Mouse (Mus musculus) liver, adult (tissue): ENCODE data around the gene Olfr355.

ENCODE experiments used
- GATA4 ChIP-seq: IDR thresholded peaks from 2 replicates; pipeline ENCODE4 v1.6.1; 2014; ENCODE audit warnings: mild to moderate bottlenecking, low read length; ENCODE audit not compliant: insufficient replicate concordance

Olfr355 gene

GRCm38 (mm10) chr2:36928797-36929196 lies at the start of gene Olfr355:
TSS of gene Olfr355 (minus strand) at chr2:36928897.
- no peak for TF ChIP-seq GATA4

GRCm38 (mm10) chr2:36936821-36937220 lies 8.1 kb upstream of the Olfr355 start, which contains the start of gene Olfr356:
TSS of gene Olfr356 (plus strand) at chr2:36937121.
- no peak for TF ChIP-seq GATA4

- TF ChIP-seq GATA4 = no peak
Observed at GRCm38 (mm10) chr2:36905380-36905779, 23.3 kb downstream of the Olfr355 start, which contains the start of gene Olfr354. TSS of gene Olfr354 (plus strand) at chr2:36905680.

GRCm38 (mm10) chr2:36897114-36897513 lies 31.6 kb downstream of the Olfr355 start:
- TF ChIP-seq GATA4 = no peak

- TF ChIP-seq GATA4 = no peak
Observed at GRCm38 (mm10) chr2:36892836-36893235, 35.9 kb downstream of the Olfr355 start, which contains the start of gene Olfr353. TSS of gene Olfr353 (minus strand) at chr2:36892936.
